Mouse (Mus musculus) liver, adult 2 months (tissue): ENCODE measurements at regions not wholly inside any gene's neighbourhood (a gene's known extent, or its start where the extent isn't known, plus 50 kb on each side); places are given as distances from the start of the nearest gene placed in this dataset.

Experiments used
- DNase-seq: peaks from one replicate; pipeline ENCODE4 v3.0.0-alpha.2; 2011; ENCODE audit warnings: low read depth, low spot score; ENCODE audit errors: extremely low read depth
- H3K27ac ChIP-seq: fragments of 200-500 bp; replicated peaks from 2 replicates; pipeline ENCODE4 v1.5.1; 2012; ENCODE audit warnings: low read depth, mild to moderate bottlenecking, control low read depth, inconsistent platforms, low read length; ENCODE audit not compliant: insufficient read depth
- H3K27me3 ChIP-seq: fragments of 200-500 bp; 2 replicates; pipeline ENCODE4 v1.6.1; 2012; ENCODE audit warnings: mild to moderate bottlenecking, moderate library complexity, low read length, inconsistent platforms; ENCODE audit not compliant: control insufficient read depth, insufficient read depth
- H3K36me3 ChIP-seq: fragments of 200-500 bp; 2 replicates; pipeline ENCODE4 v1.6.1; 2012; ENCODE audit warnings: low read length, inconsistent platforms; ENCODE audit not compliant: control insufficient read depth, insufficient read depth
- H3K4me1 ChIP-seq: fragments of 200-500 bp; 2 replicates; pipeline ENCODE4 v1.6.1; 2011; ENCODE audit warnings: low read length; ENCODE audit not compliant: control insufficient read depth, insufficient read depth
- H3K4me3 ChIP-seq: fragments of 200-500 bp; 2 replicates; pipeline ENCODE4 v1.5.1; 2011; ENCODE audit warnings: low read depth, mild to moderate bottlenecking, control low read depth, low read length, moderate library complexity; ENCODE audit not compliant: insufficient read depth
- H3K79me2 ChIP-seq: fragments of 200-500 bp; 2 replicates; pipeline ENCODE4 v1.6.1; 2012; ENCODE audit warnings: inconsistent platforms, mild to moderate bottlenecking, low read length, moderate library complexity; ENCODE audit not compliant: control insufficient read depth, insufficient read depth
- H3K9ac ChIP-seq: fragments of 200-500 bp; 2 replicates; pipeline ENCODE4 v1.6.1; 2012; ENCODE audit warnings: low read depth, mild to moderate bottlenecking, control low read depth, inconsistent platforms, low read length
- CTCF ChIP-seq: fragments of 200-500 bp; IDR thresholded peaks from 2 replicates; pipeline ENCODE4 v1.5.1; 2011; ENCODE audit warnings: low read depth, low read length, control low read depth
- POLR2A ChIP-seq: fragments of 200-500 bp; IDR thresholded peaks from 2 replicates; pipeline ENCODE4 v1.6.1; 2011; ENCODE audit warnings: low read length, control low read depth; ENCODE audit not compliant: insufficient read depth; ENCODE audit errors: extremely low read depth
- WGBS: fragments of 180-500 bp; shearing (Covaris S2); methylation state at CpG from one replicate; pipeline ENCODE4 v1.1.7; 2018; 5-methylcytosine and 5-hydroxymethylcytosine counted together

DNA sequence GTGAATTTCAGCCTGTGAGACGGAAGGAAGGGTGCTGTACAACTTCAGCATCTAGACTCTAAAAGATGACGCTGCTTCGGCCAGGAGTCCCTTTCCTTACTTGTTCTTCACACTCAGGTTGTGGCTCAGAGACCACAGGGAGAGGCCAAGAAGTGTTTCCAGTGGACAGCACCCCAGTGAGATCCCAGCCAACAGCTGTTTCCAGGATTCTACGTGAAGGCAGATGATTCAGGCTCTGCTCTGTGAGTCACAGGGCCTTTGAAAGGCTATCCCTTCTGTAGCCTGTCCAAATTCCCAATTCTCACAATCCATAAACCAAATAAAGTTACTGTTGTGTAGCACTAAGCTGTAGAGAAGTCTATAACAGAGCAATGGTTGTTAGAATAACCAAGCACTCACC is 1198.2 kb downstream of the A830018L16Rik start:
- H3K4me3 ChIP-seq: no peak overlapping the region
- TF ChIP-seq CTCF (no peak), POLR2A (no peak)
- H3K27me3 ChIP-seq: no peaks in the 10 kb centered on the region
- H3K27ac ChIP-seq: no peak overlapping the region
- DNase-seq: no peak
- H3K36me3 ChIP-seq: no peaks in the 10 kb centered on the region
- 85% methylated on average over 4 of the region's 4 CpGs for WGBS
- H3K4me1 ChIP-seq: no peaks in the 10 kb centered on the region
- H3K9ac ChIP-seq: no peak overlapping the region
- H3K79me2 ChIP-seq: no peaks in the 10 kb centered on the region

DNA sequence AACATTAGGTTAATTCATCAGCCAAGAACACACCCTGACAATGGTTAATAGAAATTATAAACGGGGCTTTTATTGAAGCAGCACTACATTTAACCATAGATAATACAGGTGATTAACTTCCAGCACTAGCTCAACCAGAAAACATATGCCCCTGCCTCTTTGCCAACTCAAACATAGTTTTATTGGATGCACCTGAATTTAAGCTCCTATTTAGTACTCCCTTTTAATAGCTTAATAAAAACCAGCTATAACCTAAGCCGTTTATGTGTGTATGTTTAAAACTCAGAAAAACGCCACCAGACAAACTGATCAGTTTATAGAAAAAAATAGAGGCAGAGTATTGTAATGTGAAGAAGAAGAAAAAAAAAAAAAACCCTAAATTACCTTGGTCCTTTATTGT is 1201.4 kb downstream of the A830018L16Rik start:
- no peaks in the 10 kb centered on the region for H3K36me3 ChIP-seq
- no peaks in the 10 kb centered on the region for H3K4me1 ChIP-seq
- H3K27ac ChIP-seq: no peak overlapping the region
- WGBS: 84% methylated on average over 3 of the region's 3 CpGs
- DNase-seq: no peak
- no peak overlapping the region for H3K9ac ChIP-seq
- no peaks in the 10 kb centered on the region for H3K79me2 ChIP-seq
- no peak overlapping the region for H3K4me3 ChIP-seq
- H3K27me3 ChIP-seq: no peaks in the 10 kb centered on the region
- TF ChIP-seq POLR2A (no peak), CTCF (no peak)

DNA sequence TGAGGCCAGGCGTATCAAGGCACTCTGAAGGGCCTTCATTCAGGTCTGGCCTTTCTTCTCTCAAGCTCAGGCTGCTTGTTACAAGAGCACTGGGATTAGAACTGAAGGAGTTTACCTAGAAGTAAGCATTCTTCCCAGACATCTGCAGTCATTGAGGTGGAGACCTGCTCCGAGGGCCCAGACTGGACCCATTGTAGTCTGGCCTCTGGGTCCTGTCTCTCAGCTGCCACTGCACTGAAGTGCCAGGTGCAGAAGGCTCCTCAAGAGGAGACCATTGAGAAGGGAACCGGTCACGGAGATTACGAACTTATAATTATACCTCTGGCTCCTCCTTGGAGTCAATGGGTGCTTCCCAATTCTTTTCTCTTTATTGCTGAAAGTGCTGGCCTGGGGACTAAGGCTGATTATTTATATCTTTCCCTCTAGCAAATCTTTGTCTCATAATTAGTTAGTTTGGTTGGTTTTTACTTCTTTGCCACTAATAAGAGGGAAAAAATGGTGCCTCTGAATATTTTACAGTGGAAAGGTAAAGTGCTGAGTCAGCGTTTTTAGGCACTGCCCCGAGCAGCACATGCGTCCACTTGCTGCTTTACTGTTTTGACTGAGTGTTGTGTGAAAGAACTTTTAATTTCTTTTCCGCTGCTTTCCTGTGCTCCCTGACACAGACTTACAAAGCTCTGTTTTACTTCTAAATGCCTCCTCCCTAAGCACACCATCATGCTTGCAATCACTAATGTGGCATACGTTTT is 1202.0 kb downstream of the A830018L16Rik start:
- Histone ChIP-seq H3K9ac (no peak overlapping the region), H3K27ac (no peak overlapping the region), H3K4me1 (no peaks in the 10 kb centered on the region), H3K79me2 (no peaks in the 10 kb centered on the region), H3K27me3 (no peaks in the 10 kb centered on the region), H3K36me3 (no peaks in the 10 kb centered on the region), H3K4me3 (no peak overlapping the region)
- TF ChIP-seq CTCF (no peak), POLR2A (no peak)
- 83% methylated on average over 10 of the region's 10 CpGs for WGBS
- DNase-seq: no peak

DNA sequence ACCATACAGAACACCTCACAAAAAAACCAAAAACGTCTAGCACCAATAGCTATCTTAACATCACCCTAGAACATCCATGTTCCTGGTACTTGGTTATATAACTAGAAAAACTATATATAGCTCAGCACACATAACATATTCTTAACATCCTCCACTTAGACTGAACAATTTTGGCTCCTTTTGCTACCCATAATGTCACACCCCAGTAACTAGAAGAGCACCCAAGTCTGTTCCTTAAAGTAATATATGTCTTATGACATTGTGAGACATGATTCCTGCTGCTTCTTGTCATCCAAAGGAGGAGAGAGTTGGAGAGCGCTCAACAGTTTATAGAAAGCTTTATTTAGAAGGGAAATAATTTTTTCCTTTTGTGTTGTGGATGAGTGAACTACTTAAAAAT is 1206.1 kb downstream of the A830018L16Rik start:
- Histone ChIP-seq H3K79me2 (no peaks in the 10 kb centered on the region), H3K27ac (no peak overlapping the region), H3K4me3 (no peak overlapping the region), H3K9ac (no peak overlapping the region), H3K27me3 (no peaks in the 10 kb centered on the region), H3K36me3 (no peaks in the 10 kb centered on the region), H3K4me1 (no peaks in the 10 kb centered on the region)
- no peak for DNase-seq
- WGBS: 63% methylated on average over 2 of the region's 2 CpGs
- TF ChIP-seq CTCF (no peak), POLR2A (no peak)

DNA sequence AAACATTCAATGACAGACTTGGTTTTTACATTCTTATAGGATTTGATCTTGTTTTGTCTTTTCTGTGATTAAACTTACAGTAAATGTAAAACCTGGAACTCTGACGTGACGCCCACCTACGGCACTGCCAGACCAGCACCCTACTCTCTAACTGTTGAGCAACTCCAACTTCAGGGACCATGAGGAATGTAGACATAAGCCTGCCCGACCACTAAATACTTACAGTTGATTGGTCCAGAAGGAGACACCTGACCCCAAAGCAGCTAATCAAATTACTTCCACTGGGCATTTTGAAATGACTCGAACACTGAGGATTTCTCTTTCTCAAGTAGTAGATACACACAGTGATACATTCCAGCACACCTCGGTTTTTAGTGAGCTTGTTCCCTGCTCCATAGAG is 1206.9 kb downstream of the A830018L16Rik start:
- 84% methylated on average over 6 of the region's 6 CpGs for WGBS
- no peak for TF ChIP-seq CTCF
- TF ChIP-seq POLR2A: no peak
- H3K27ac ChIP-seq: no peak overlapping the region
- H3K27me3 ChIP-seq: no peaks in the 10 kb centered on the region
- no peak overlapping the region for H3K4me3 ChIP-seq
- DNase-seq: no peak
- H3K4me1 ChIP-seq: no peaks in the 10 kb centered on the region
- no peaks in the 10 kb centered on the region for H3K36me3 ChIP-seq
- no peaks in the 10 kb centered on the region for H3K79me2 ChIP-seq
- H3K9ac ChIP-seq: no peak overlapping the region

DNA sequence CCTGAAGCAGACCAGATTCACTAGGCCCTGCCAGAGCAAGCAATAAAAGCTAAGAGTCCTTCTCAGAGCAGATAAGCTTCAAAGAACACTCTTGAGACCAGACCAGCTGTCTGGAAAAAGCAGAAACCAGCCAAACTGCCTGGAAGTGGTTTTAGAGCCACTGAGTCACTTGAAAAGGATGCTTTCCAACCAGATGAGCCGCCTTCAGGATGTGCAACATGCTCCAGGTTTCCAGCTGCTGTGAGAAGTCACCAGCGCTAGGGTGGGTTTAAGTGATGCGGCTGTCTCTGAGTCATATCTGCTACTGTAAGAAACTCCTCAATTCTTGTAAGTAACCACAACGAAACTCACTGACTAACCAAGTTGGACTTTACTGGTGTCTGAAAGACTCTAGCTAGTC is 1209.3 kb downstream of the A830018L16Rik start:
- no peak for DNase-seq
- no peaks in the 10 kb centered on the region for H3K36me3 ChIP-seq
- H3K4me1 ChIP-seq: no peaks in the 10 kb centered on the region
- TF ChIP-seq CTCF: no peak
- TF ChIP-seq POLR2A: no peak
- H3K4me3 ChIP-seq: no peak overlapping the region
- H3K27me3 ChIP-seq: no peaks in the 10 kb centered on the region
- H3K9ac ChIP-seq: no peak overlapping the region
- WGBS: 87% methylated on average over 4 of the region's 4 CpGs
- no peak overlapping the region for H3K27ac ChIP-seq
- no peaks in the 10 kb centered on the region for H3K79me2 ChIP-seq
